Mouse (Mus musculus) spleen, embryonic (tissue): ENCODE data around the gene Rpl3l.

Experiments used
- CTCF ChIA-PET: fragments of 350-600 bp; sonication (Branson Sonifier 250); formaldehyde crosslinking; loops from one replicate; lab custom pipeline; 2022; lab: Charles Lee

Rpl3l gene

DNA sequence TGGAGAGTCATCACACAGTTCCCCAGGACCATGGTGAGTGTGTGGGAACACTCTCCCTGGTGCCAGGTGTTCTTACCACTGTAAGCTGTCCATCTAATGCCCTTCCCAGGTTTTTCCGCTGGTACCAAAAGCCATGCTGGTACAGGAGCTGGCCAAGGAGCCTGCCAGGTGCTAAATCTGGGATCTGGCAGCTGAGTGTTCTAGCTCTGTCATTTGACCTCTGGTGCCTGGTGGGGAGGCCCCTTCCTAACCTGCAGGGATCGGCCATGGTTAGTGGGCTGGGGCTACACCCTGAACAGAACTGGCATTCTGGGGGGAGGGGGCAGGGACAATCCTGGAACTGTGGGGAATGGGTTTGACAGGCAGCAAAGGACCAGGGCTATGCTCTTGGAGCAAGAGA is at the start of gene Rpl3l:
TSS of gene Rpl3l (plus strand) at position 203 of the 400 bp plus-strand sequence.
- CTCF ChIA-PET = no interaction called here

DNA sequence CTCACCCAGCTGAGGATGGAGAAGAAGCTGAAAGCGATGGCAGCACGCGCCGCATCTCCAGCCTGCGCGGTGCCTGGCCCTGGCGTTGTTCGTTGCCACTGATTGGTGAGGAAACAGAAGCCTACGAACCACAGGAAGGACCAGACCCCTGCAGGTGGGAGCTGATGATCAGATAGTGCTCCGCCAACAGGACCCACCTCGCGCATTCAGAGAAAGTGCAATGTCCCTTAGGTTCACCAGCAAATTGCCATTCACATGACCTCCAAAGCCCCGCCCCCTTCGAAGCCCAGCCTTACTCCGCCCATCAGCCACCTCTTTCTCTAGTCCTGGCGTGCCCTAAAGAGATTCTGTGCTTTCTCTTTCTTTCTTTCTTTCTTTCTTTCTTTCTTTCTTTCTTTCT is 41.1 kb upstream of the Rpl3l start:
- CTCF ChIA-PET = interaction anchor here (0.6 to 0.7 kb wide), 3 partner anchors 10 to 116 kb away, joined by 3 to 8 read pairs (median 3); no protein-coding TSS in a partner anchor

DNA sequence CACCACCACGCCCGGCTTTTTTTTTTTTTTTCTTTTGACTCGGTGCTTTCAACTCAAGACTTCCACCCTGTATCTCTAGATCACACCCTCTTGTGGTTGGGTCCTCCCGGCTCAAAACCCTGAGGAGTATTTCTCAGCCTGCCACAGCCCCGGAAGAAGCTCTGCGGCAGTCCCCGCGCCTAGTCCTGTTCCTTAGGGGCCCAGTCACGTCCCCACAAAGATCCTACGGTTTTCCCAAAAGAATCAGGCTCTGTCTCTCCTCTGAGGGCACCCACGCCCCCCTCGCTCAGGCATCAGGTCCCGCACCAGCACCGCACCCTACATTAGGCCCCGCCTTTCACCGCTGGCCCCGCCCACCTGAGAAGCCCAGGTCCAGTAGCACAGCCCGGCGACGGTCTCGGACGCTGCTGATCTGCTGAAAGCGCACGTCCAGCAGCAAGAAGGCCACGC is 40.4 kb upstream of the Rpl3l start:
- CTCF ChIA-PET = interaction anchor here (0.6 to 0.7 kb wide), 3 partner anchors 11 to 115 kb away, joined by 3 to 8 read pairs (median 3); no protein-coding TSS in a partner anchor

DNA sequence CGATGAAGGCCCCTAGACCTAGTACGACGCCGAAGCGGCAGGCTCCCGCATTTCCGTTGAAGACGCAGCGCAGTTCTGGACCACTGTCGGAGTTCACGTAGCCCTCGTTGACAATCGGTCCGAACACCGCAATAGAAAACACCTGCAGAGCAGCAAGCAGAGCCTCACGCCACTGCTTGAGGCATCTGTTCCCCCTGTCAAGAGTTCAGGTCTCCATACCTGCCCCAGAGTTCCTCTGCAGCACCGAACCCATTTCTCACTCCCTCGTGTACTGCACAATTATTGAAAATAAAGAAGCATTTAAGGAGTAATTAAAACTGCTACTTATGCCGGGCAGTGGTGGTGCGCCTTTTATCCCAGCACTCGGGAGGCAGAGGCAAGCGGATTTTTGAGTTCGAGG is 40.0 kb upstream of the Rpl3l start:
- CTCF ChIA-PET = no interaction called here

DNA sequence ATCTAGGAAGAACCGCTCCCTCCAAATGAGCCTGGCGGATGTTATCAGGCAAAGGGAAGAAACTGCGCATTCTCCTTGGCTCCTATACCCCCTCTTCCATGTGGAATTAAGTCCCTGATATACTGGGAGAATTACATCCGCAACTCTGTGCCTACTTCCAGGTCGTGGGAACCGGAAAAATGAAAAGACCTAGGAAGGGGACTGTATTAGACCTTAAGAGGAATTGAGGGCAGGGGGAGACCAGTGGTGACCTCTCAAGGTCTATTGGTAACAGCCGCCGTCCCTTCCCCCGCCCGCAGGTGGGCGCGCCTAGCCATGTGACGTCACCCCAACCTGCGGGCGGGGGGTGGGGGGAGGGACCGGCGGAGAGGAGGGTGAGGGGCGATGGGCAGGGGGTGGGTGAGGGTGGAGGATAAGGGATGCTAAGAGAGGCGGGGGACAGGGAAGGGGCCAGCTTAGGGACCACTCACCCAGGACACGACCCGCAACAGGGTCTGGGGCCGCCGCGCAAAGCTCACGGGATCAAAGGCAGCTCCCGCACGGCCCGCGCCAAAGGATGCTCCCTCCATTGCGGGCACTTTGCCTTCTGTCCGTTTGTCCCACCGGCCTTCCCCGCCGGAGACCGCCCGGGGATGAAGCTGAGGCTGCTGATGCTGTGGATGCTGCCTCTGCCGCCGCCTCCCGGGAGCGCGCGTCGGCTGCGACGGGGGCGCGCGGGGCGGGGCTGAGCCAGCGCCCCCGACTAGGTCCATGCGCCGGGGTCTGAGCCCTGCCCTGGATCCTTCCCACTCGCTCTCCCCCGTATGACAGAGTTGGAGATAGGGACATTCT is 38.2 kb upstream of the Rpl3l start, which contains the start of gene Syngr3:
TSS of gene Syngr3 (minus strand) at position 705 of the 831 bp plus-strand sequence.
- CTCF ChIA-PET = no interaction called here

DNA sequence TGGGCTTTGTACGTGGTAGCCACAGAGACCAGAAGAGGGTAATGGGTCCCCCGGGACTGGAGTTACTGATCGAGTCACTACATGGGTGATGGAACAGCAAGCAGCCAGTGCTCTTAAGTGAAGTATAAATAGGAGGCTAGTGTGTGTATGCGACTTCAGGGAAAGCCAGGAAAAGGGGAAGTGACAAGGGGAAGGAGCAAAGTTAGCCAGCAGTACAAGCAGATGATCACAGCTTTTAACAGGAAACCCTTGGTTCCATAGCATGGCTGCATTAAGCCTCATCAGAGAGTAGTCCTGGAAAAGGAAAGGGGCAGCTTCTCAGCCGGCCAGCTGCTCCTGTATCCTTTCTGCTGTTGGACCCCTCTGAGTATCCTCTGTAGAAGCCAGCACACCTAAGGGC is 35.2 kb upstream of the Rpl3l start:
- CTCF ChIA-PET = no interaction called here

DNA sequence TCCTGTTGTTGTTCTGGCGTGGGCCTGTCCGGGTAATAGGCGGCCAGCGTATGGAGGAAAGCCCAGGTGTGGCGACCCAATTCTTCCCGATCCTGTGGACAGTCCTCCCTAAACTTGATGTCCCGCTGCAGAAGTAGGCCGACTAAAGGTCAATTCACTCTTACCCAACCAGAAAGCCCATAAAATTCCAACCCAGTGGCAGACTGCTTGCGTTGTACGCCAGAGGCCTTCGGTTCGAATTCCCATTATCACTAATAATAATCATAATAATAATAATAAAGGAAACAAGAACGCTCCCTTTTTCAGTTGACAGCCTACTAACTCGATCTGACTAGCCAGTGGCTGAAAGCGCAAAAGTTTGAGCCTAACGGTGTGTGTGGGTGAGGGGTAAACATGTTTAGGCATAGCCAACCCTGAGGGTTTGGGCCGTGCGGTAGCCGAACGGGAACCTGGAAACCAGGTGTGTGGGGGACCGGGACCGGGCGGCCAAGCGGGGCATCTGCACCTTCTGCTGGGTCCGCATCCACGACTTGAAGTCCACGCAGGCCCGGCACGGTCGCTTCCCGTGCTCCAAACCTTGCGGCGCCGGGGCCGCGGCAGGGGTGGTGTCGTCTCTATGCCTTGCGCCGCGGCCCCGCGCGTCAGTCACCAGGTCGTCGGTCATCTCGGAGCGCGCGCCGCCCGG is 32.2 kb upstream of the Rpl3l start:
- CTCF ChIA-PET = no interaction called here

DNA sequence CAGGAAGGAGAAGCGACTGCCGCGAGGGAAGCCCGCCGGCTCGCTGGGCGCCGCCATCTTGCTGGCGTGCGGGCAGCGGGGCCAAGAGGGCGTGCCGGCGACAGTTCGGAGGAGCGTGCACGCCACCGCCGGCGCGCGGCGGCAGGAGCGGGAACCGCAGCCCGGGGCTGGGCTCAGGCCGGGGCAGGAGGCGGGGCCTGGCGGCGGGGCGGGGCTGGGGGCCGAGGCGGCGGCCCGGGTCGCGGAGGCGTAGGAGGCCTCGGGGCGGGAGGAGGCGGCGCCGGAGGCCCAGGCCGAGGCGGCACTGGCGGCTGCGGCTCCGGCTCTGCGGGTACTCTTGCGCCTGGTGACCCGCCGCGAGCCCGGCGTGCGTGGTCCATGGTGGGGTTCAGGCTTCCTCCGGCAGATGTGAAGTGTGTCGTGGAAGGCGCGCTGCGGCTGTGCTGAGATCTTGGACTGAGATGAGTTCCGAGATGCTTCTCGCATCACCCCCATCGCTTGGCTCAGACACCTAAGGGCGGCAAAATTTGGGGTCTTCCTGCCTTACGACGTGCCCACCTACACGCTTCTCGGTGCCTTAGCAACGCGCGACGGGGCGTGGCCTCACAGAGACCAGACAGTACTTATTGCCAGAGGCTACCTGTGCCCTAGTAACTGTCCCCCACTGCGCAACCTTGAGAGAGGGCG is 31.5 kb upstream of the Rpl3l start, which contains the start of the genes Gfer and Noxo1:
TSS of gene Gfer (minus strand) at position 146 of the 687 bp plus-strand sequence.
TSS of gene Noxo1 (plus strand) at position 224 of the 687 bp plus-strand sequence.
- CTCF ChIA-PET = interaction anchor here (0.6 to 1.6 kb wide), 3 partner anchors 12 to 414 kb away, joined by 3 to 4 read pairs (median 4); partner anchors contain the start of gene Tbl3

DNA sequence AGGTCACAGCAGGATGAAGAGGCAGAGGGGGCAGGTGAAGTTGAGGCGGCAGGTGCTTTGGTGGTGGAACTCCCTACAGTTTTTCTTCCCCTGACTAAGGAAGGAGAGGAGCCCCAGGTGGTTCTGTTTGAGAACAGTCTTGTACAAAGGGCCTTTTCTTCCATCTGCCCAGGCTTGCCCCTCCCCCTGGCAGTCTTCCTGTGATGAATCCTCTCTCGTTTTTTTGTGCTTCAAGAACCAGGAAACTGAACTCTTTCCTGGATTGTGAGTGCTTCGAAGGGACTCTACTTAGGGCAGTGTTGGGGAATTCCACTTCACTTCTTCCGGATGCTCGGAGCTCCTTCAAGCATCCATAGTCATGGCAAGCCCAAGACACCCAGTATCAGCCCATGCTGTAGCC is 29.6 kb upstream of the Rpl3l start:
- CTCF ChIA-PET = interaction anchor here (1.6 kb wide), 1 partner anchor 10 kb away, joined by 4 read pairs; the partner anchor contains the start of gene Tbl3

DNA sequence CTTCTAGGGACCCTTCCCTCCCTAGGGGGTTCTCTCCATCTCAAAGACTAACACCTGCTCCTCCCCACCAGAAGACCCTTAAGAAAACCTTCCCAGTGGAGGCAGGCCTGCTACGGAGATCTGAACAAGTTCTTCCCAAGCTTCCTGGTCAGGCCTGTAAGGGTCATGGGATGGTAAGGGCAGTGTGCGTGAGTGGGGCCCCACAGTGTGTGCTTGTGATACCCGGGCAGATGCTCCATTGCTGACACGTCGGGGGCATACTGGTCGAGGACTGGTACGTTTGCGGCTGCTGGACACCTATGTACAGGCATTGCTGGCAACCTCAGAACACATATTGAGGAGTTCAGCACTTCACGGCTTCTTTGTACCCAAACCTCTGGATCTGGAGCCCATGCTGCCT is 28.9 kb upstream of the Rpl3l start:
- CTCF ChIA-PET = no interaction called here

DNA sequence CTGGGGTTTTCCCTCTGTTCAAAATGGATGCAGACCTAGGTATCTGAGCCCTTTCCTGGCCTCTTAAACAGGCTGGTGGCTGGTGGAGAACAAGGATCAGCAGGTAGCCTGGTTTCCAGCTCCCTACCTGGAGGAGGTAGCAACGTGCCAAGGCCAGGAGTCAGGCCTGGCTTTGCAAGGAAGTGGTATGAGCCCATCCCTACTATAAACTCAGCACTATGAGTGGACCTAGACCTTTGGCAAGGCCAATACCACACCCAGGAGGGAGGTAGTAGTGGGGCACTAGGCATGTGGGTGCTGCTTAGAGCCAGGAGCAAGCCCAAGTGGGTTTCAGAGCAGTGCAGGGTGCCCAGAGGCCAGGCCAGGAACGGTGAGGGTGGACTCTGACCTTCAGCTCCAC is 28.1 kb upstream of the Rpl3l start:
- CTCF ChIA-PET = no interaction called here

DNA sequence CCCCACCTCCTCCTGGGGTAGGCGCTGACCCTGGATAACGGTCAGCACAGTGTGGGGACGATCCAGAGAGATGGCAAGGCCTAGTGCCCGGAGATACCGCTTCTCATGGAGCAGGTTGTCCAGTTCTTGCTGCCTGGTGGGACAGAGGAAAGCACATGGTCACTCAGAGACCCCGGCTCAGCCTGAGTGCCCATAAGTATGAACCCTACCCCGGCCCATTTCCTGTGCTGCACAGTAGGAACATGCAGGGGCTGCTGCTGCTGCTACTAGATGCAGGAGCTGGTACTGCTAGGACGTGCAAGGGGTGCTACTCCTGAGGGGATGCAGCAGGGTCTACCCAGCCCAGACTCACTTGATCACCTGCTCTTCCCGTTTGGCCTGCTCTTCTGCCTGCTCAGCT is 26.4 kb upstream of the Rpl3l start:
- CTCF ChIA-PET = no interaction called here

DNA sequence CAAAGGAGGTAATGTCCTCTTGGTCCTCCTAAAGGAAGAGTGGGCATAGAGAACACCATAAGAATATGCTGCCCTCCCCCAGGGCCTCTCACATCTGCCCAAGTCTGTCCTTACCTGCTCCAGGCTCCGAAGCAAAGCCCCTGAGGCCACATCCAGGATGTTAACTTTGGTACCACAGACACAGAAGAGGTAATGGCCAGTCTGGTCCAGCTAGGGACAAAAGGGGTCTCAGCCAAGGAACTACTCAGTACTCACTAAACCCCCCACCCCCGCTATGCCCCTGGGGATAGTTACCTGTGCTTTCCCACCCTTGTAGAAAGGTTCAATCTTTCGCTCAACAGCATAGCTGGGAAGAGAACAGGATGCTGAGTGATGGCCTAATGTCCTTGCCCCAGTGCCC is 21.8 kb upstream of the Rpl3l start:
- CTCF ChIA-PET = no interaction called here

DNA sequence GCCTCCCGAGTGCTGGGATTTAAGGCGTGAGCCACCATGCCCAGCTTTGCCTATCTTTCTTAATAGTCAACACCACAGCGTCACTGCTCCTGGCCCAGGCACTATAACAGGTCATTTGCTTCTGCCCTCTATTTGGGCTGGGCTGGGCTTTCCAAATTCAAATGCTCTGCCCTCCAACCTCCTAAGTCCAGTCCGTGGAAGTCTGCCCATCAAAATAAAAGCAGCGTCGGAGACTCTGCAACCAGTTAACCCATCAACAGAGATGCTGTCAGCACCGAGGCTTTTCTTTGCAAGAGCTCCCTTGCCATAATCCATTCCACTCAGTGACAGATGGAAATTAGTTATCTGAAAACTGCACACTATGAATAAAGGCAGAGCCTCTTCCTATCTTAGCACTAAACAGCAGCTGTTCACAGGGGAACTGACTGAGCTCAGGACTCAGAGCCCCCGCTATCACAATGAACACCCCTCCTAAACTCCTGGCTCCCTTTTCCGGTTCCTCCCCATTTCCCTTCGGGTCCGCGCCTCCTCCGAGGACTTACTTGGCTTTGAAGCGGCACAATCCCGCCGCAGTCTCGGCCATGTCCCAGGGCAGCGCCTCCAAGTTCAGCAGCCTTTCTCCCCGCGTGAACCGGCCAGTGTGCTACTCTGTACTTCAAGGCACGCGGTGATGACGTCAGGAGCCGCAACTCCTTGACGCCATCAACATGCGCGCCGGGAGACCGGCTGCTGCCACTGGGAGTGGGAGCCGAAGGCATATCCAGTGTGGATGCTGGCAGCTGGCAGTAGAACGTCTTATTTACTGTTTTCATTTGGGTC is 20.4 kb upstream of the Rpl3l start, which contains the start of gene Tbl3:
TSS of gene Tbl3 (minus strand) at position 679 of the 819 bp plus-strand sequence.
- CTCF ChIA-PET = interaction anchor here (0.7 to 1.3 kb wide), 2 partner anchors 10 to 110 kb away, joined by 3 to 4 read pairs; no protein-coding TSS in a partner anchor

DNA sequence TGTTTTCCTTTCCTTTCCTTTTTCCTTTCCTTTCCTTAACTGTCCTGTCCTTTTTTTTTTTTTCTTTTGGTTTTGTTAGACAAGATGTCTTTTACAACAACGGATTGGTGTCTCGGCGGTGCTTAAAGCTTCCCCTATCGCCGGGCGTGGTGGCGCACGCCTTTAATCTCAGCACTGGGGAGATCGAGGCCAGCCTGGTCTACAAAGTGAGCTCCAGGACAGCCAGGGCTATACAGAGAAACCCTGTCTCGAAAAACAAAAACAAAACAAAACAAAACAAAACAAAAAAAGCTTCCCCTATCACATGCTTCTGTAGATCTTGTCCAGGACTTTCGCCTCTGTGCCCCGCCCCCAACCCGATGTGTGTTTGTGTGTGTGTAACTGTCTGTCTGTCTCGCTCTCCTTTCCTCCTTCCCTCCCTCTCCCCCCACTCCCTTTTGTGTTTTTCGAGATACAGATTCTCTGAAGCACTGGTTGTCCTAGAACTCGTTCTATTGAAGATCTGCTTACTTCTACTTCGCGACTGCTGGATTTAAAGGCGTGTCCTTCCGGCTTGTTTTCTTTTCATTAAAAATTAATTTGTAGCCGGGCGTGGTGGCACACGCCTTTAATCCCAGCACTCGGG is 19.7 kb upstream of the Rpl3l start:
- CTCF ChIA-PET = interaction anchor here (0.6 to 1.3 kb wide), 3 partner anchors 11 to 183 kb away, joined by 3 to 5 read pairs (median 4); no protein-coding TSS in a partner anchor

DNA sequence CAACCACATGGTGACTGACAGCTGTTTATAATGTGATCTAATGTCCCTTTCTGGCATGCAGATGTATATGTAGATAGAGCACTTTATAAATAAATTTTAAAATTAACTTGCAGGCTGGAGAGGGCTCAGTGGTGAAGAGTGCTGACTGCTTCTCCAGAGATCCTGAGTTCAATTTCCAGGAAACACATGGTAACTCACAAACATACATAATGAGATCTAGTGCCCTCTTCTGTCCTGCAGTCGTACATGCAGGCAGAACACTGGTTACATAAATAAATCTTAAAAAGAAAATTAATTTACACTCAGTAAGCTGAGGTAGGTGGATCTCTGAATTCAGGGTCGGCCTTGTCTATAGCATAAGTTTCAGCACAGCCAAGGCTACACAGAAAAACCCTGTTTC is 19.0 kb upstream of the Rpl3l start:
- CTCF ChIA-PET = interaction anchor here (1.3 kb wide), 1 partner anchor 11 kb away, joined by 4 read pairs; no protein-coding TSS in a partner anchor

DNA sequence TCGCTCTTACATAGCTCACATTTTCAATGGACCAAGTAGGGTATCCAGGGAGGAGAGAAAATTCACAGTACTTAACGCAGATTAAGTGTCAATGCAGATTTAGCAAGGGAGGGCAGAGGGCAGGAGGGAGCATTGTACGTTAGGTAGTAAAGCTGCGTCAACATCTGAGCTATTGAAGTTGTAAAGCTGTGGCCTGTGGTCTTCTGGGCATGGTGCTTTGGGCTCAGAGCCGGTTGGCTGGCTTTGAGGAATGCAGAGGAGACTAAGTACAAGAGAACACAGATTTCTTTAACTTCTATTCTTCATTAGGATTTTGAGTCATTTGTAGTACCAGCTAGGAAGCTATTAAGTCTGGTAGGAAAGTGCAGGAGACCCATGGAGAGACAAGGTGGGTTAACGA is 12.1 kb upstream of the Rpl3l start:
- CTCF ChIA-PET = no interaction called here

DNA sequence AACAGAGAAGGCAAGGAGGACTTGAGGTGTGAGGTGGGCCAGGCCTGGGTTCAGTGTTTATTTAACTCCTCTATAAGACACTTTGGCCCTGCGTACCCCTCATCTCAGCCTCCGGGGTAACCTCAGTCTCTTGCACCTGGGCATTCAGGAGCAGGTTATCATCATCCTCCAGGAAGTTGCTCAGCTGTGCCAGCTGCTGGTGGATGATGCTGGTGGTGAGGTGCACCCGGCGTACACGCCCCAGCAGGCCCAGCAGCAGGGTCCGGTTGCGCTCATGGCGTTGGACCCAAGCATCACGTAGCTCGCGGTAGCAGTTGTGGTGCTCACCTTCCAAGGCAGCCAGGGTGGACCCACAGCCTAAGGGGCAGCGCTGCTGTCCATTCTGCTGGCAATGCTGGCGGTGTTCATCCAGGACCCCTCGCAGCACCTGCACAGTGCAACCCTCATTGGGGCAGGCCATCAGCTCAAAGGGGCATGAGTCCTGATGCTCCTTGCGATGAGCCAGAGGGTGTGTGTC is 11.4 kb upstream of the Rpl3l start:
- CTCF ChIA-PET = no interaction called here

DNA sequence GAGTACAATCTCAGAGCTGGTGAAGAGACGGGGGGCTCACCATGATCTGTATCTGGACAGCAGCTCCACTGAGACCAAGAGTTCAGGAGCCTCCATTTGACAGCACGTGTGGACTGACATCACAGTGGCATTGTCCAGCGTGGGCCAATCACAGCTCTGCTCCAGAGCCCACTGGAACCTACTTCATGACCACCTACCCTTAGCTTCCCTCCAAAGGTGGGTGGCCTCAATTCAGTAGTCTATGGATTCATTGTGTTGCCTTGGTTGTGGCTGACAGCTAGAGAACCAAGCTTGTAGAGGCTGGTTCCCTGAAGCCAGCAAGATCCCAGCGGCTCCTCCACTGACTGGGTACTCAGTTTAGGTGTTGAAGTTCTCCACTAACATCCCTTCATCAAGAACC is 9.7 kb upstream of the Rpl3l start, which contains the start of the genes Rnf151 and Rps2:
TSS of gene Rnf151 (minus strand) at position 121 of the 400 bp plus-strand sequence.
TSS of gene Rps2 (plus strand) at position 174 of the 400 bp plus-strand sequence.
- CTCF ChIA-PET = interaction anchor here (0.6 to 0.7 kb wide), 2 partner anchors 22 to 35 kb away, joined by 3 to 20 read pairs; no protein-coding TSS in a partner anchor
